Mouse (Mus musculus) gonadal fat pad, adult 2 months (tissue): ENCODE measurements around the gene Tmem235. TPM values are rescaled to one million over a fixed set of nuclear protein-coding genes. Genes with fewer than 3 reads are reported as not detected.
"Not testable (repeated sequence)": the region's sequence is repeated elsewhere in the genome, so short reads cannot be mapped to it uniquely, and the experiment has no call there.

Source experiments
- DNase-seq: peaks from one replicate; pipeline ENCODE4 v3.0.0-alpha.2; 2012; ENCODE audit warnings: low read depth
- polyA plus RNA-seq: library from polyadenylated mRNA; depleted of rRNA; stranded (reverse); fragments of >200 nt; gene quantifications from 2 replicates; pipeline ENCODE4 v1.2.3, GENCODE M21; 2012; rRNA removed

Tmem235 gene
- polyA plus RNA-seq, result not detected in 2 replicates

DNA sequence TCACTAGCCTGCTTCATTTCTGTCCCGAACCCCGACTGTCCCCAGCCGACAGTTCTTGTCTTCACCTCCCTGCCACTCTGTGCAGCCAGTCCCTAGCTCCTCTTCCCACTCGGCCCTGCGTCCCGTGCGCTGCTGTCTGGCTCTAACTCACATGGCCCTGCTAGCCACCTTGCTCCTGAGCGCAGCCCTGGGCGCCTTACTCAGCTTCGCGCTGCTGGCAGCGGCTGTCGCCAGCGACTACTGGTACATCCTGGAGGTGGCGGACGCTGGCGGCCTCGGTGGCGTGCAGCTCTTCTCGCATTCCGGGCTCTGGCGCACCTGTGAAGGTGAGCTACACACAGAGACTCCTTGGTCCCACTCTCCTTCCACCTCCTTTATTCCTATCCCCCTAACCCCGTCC, at the start of gene Tmem235:
Gene Tmem235, plus strand, starts transcription at position 152 of the 400 bp plus-strand sequence.
- DNase-seq, result no peak

- no peak for DNase-seq
Observed at GRCm38 (mm10) chr11:117813867-117814266, 46.7 kb upstream of the Tmem235 start.

DNA sequence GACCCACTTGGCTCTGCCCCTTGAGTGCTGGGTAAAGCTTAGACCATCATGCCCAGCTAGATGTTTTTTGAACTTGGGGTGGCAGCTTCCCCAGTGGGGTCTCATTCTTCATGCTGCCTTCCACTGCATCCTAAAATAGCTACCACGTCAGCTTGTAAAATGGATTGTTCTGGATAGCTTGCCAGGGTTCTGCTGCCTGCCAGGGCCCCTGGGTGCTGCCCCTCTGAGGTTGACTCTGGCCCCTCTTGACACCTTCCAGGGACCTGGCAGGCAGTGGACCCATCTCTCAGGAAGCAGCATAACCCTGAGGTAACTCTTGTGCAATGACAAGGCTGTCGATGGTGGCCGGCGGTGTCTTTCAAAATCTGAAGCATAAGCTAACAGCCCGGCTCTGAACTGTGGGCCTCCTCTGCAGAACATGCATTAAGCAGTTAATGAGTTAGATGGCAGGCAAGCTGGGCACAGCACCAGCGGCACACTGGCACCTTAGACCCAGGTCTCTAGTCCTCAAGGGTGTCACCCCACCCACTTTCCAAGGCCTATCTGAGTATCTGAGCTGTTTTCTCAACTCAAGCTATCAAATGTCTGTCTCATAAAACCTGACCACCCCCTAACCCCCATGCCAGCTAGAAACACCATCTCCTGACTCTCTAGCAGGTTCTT, 45.7 kb upstream of the Tmem235 start:
- DNase-seq, result no peak

GRCm38 (mm10) chr11:117815850-117816249, 44.7 kb upstream of the Tmem235 start:
- DNase-seq, result not testable (repeated sequence)

DNA sequence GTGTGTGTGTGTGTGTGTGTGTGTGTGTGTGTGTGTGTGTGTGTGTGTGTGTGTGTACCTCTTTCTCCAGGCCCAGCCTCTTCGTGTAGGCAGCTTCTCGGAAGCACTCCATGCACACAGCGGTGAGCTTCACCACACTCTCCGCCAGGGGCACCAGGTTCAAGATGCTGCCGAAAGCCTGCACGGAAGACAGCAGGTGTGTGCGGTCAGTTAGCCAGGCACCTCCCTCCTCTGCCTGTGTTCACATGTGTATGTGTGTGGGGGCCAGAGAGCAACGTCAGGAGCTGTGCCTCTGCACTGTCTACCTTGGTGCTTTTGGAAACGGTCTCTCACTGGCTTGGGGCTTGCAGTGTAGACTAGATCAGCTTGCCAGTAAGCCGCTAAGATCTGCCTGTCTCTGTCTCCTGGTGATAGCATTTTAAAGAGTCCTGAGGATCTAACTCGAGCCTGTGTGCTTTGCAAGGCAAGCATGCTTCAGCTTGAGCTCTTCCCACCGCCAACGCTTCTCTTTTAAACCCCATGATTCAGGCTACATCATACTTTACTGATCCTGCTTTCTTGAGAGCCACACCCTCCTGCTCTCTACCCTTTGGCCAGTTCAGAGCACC, 44.1 kb upstream of the Tmem235 start:
- no peak for DNase-seq

DNA sequence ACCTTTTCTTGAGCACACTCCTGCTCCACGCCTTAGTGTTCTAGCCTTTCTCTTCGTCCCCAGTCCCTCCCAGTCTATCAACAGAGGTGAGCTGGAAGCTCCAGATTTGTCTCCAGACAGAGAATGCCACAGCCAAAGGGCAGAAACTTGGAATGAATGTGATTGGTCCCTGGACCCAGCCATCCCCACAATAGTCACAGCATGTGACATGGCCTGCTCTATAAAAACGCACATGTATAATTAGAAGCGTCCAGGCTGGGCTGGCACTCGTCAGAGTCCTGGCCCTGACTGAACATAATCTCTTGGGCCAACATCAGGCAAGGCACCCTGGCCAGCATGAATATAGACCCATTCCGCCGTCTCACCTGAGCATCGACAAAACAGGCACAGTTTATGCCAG, 41.5 kb upstream of the Tmem235 start:
- no peak for DNase-seq

DNA sequence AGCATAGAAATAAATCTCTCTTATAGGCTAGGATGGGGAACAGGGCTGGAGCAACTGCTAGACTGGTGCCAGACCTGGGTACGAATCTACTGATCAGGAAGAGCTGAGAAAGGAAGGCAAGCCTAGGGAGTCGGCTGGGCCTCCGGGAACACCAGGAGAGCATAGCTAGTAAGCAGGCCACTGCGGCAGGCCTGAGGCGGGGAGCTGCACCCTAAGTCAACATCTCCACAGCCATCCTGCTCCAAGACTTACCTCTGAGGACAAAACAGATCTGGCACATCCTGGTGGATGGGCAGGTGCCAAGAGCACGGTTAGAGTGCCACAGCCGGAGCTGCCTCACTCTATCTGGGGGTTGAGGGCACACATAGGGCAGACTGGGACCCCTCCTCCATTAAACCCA, 40.4 kb upstream of the Tmem235 start:
- no peak for DNase-seq

DNA sequence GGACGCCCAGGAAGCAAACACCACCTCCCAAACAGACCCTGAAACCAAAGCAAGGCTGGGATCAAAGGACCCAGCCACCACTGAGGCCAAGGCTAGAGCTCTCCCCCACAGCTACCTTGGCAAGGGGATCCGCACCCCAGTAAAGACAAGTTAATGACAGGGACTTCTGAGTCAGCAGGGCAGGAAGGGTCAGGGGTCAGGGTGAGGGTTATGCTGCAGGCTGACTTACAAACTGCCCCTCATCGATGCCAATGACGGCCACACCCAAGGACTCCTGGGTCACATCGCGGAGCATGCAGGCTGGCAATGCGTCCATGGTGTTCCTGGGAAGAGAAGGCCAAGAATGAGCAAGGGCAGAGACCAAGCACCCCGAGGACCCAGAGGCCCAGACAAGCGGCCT, 38.7 kb upstream of the Tmem235 start:
- DNase-seq, result no peak

DNA sequence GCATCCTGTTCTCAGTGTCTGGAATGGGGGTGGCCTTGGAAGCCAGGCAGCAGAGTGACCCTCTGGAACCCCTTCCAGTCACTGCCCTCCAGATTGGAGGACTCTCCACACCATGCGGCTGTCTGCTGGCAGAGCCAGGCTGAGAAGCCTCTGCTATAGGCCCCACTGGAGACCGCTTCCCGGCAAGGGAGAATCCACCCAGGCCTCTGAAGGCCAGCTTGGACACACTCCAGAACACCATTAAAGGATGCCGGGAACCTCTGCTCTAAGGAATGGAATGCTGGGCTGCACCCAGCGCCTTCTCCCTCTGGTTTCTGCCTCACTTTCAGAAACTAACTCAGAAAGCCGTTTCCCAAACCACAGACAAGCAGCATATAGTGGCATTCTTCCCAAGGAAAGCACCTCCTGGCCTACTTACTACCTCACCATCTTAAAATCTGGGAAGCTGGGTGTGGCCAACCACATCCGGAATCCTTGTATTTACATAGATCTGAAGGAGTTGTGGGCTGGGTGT, 37.8 kb upstream of the Tmem235 start:
- DNase-seq, result no peak

DNA sequence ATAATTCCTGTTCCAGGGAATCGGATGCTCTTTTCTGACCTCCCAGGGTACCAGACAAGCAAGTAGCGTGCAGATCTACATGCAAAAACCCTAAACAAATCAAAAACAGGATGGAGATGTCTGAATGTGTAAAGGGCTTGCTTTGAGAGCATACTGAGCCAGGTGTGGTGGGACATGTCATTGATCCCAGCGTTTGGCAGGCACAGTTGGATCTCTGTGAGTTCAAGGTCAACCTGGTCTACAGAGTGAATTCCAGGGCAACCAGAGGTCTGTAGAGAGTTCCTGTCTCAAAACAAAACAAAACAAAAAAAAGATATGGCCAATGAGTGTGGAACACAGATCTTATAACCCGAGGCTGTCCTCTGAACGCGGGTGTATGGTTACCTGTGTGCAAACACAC, 37.1 kb upstream of the Tmem235 start:
- no peak for DNase-seq

DNA sequence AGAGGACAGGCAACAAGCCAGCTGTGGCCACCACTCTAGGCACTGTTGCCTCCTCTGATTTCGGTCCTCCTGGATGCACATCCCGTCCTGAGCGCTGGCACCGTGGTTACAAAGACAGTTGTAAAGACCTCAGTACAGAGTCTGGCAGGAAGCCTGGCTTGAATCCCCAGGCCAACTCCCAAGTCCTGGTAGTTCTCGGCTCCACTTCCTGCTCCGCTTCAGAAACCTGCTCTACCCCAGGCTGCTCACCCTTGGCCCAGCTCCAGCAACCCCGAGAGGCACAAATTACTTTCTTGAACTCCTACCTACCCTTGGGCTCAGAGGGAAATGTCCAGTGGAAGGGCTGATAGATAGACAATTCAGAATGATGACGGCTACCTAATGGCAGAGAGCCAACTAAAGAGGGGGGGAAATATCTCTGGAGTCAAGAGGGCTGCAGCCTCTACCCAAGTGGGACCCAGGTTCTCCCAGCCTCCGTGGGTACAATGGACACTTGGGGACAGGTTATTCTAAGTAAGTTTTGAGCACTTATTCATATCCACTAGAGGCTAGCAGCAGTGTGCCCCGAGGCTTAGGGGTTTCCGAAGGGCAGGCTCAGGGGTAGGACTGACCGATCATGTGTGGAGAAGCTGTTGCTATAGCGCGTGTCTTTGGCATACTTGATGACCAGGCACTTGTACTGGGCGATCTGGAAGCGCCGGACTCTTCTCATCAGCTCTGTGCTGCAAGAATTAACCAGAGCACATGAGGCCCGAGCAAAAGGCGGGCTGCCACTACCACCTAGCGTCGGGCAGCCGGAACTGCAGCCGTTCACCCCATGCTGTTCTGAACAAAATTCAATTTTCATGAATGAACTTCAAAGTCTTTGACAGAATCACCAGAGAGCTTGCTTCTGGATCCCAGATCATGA, 36.2 kb upstream of the Tmem235 start:
- no peak for DNase-seq

- peak; percentile 96 for DNase-seq
Observed at GRCm38 (mm10) chr11:117825333-117826101, 35.0 kb upstream of the Tmem235 start, which contains the start of the genes Afmid and Tk1. TSS of gene Afmid (plus strand) at chr11:117825924. TSS of gene Tk1 (minus strand) at chr11:117826092.

GRCm38 (mm10) chr11:117826164-117826563, 34.4 kb upstream of the Tmem235 start:
- DNase-seq, result no peak

GRCm38 (mm10) chr11:117826916-117827315, 33.6 kb upstream of the Tmem235 start:
- DNase-seq, result no peak

DNA sequence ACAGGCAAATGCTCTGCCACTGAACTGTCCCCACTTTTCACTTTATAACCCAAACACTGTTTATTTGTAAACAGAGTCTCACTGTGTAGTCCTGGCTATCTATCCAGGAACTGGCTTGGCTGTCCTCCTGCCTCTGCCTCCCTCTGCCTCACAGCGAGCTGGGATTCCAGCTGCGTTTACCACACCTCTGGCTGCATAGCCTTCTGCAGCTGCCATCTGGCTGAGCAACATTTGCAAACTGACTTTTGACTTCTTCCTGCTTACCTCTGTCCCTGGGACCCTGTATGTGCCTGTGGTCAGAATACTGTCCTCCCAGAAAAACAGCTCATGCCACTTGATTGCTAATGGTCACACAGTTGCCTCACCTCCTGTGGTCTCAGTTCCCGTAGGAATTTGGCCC, 33.2 kb upstream of the Tmem235 start:
- DNase-seq, result no peak

DNA sequence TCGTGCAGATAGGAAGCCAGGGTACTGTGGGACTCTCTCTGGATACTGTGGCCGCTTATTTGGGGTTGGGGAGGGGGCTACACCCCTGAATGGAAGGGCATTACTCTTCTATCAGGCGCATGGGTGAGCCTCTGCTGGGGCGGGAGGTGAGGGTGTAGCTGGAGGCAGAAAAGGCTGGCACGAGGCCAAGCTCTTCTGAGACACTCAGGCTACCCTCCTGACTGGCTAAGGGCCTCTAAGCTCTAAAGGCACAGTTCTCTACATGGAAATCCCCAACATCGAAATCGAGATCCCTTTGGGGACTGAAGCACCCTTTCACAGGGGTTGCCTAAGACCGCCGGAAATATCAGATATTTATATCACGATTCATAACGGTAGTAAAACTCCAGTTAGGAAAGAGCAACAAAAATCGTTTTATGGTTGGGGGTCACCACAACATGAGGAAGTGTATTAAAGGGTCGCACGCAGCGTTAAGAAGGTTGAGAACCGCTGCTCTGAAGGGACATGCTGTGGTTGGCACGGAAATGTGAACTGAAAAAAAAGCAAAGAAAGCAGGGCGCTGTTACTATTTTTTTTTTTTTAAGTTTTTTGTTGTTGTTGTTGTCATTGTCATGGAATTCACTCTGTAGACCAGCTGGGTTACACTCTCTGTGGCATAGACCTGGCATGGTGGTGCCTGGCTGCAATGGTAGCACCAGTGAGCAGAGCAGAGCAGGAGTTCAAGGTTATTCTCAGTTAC, 32.2 kb upstream of the Tmem235 start:
- no peak for DNase-seq

- no peak for DNase-seq
Observed at GRCm38 (mm10) chr11:117828888-117829604, 31.5 kb upstream of the Tmem235 start.

- DNase-seq, result no peak
Observed at GRCm38 (mm10) chr11:117829671-117830215, 30.8 kb upstream of the Tmem235 start.

- DNase-seq, result no peak
Observed at GRCm38 (mm10) chr11:117830401-117830800, 30.2 kb upstream of the Tmem235 start.
